Mouse (Mus musculus) MEL (cell line): Measurements from ENCODE around the gene Gm49342. TPM values are rescaled to one million over a fixed set of nuclear protein-coding genes. Genes with fewer than 3 reads are reported as not detected.

ENCODE experiments used
- DNase-seq: peaks from one replicate; pipeline ENCODE4 v3.0.0; 2011; ENCODE audit warnings: low read depth, low spot score
- H3K27ac ChIP-seq: 2 replicates; pipeline ENCODE4 v1.5.1; 2012; ENCODE audit warnings: low read depth, mild to moderate bottlenecking, control low read depth, low read length, moderate library complexity; ENCODE audit not compliant: control insufficient read depth
- H3K27me3 ChIP-seq, 2 experiments: fragments of 150-350 bp in 1 of 2; sonication (generic) in 1 of 2; 2 replicates each; pipeline ENCODE4 v1.6.1; 2012; ENCODE audit warnings: low read length in 2 of 2, mild to moderate bottlenecking in 2 of 2, improper control_type of control experiment in 1 of 2, moderate library complexity in 1 of 2; ENCODE audit not compliant: insufficient read depth in 2 of 2, control insufficient read depth in 1 of 2
- H3K36me3 ChIP-seq, 2 experiments: 2 replicates each; pipeline ENCODE4 v1.6.1; 2012 to 2014; ENCODE audit warnings: low read length in 2 of 2, improper control_type of control experiment in 1 of 2, inconsistent platforms in 1 of 2, mild to moderate bottlenecking in 1 of 2; ENCODE audit not compliant: insufficient read depth in 2 of 2, control insufficient read depth in 1 of 2
- H3K4me1 ChIP-seq, 2 experiments: fragments of 150-350 bp in 1 of 2; sonication (generic) in 1 of 2; 2 replicates each; pipeline ENCODE4 v1.6.1; 2012; ENCODE audit warnings: low read length in 2 of 2, improper control_type of control experiment in 1 of 2, mild to moderate bottlenecking in 1 of 2; ENCODE audit not compliant: insufficient read depth in 2 of 2, control insufficient read depth in 1 of 2
- H3K4me3 ChIP-seq, 2 experiments: fragments of 150-350 bp in 1 of 2; sonication (generic) in 1 of 2; 2 replicates each; pipeline ENCODE4 v1.5.1; 2012; ENCODE audit warnings: low read depth in 2 of 2, low read length in 2 of 2, mild to moderate bottlenecking in 2 of 2, moderate library complexity in 2 of 2, control low read depth in 1 of 2, improper control_type of control experiment in 1 of 2; ENCODE audit not compliant: control insufficient read depth in 1 of 2, insufficient read depth in 1 of 2
- H3K79me2 ChIP-seq: 2 replicates; pipeline ENCODE4 v1.6.1; 2012; ENCODE audit warnings: mild to moderate bottlenecking, low read length, moderate library complexity; ENCODE audit not compliant: control insufficient read depth, poor library complexity, insufficient read depth
- H3K9ac ChIP-seq: 2 replicates; pipeline ENCODE4 v1.6.1; 2012; ENCODE audit warnings: low read depth, mild to moderate bottlenecking, control low read depth, low read length, moderate library complexity; ENCODE audit not compliant: control insufficient read depth, poor library complexity, severe bottlenecking
- H3K9me3 ChIP-seq: fragments of 150-350 bp; sonication (generic); replicated peaks from 2 replicates; pipeline ENCODE4 v1.6.1; 2012; ENCODE audit warnings: mild to moderate bottlenecking, low read length, improper control_type of control experiment, moderate library complexity; ENCODE audit not compliant: insufficient read depth
- CHD1 ChIP-seq: IDR thresholded peaks from 2 replicates; pipeline ENCODE4 v1.6.1; 2012; ENCODE audit warnings: low read depth, mild to moderate bottlenecking, inconsistent platforms, low read length, improper control_type of control experiment
- CHD2 ChIP-seq: IDR thresholded peaks from 2 replicates; pipeline ENCODE4 v1.6.1; 2011; ENCODE audit warnings: low read length, improper control_type of control experiment
- ELF1 ChIP-seq: IDR thresholded peaks from 2 replicates; pipeline ENCODE4 v1.6.1; 2014; ENCODE audit warnings: low read depth, mild to moderate bottlenecking, inconsistent platforms, low read length, improper control_type of control experiment, moderate library complexity
- GATA1 ChIP-seq: IDR thresholded peaks from 2 replicates; pipeline ENCODE4 v1.6.1; 2011; ENCODE audit warnings: low read depth, low read length, improper control_type of control experiment
- HCFC1 ChIP-seq: IDR thresholded peaks from 2 replicates; pipeline ENCODE4 v1.6.1; 2012; ENCODE audit warnings: low read depth, mild to moderate bottlenecking, inconsistent platforms, low read length, improper control_type of control experiment, moderate library complexity
- JUND ChIP-seq: IDR thresholded peaks from 2 replicates; pipeline ENCODE4 v1.6.1; 2011; ENCODE audit warnings: low read depth, mild to moderate bottlenecking, improper control_type of control experiment, low read length
- KAT2A ChIP-seq: conservative IDR thresholded peaks from 2 replicates; pipeline ENCODE4 v1.6.1; 2012; ENCODE audit warnings: low read depth, low read length, improper control_type of control experiment, inconsistent platforms
- MAZ ChIP-seq: IDR thresholded peaks from 2 replicates; pipeline ENCODE4 v1.6.1; 2012; ENCODE audit warnings: low read depth, mild to moderate bottlenecking, inconsistent platforms, low read length, improper control_type of control experiment
- MEF2A ChIP-seq: IDR thresholded peaks from 2 replicates; pipeline ENCODE4 v1.6.1; 2014; ENCODE audit warnings: low read depth, mild to moderate bottlenecking, inconsistent platforms, low read length, improper control_type of control experiment; ENCODE audit not compliant: poor library complexity, insufficient replicate concordance, severe bottlenecking; ENCODE audit errors: extremely low read depth
- MYC ChIP-seq: IDR thresholded peaks from 2 replicates; pipeline ENCODE4 v1.6.1; 2011; ENCODE audit warnings: low read depth, mild to moderate bottlenecking, low read length, improper control_type of control experiment, moderate library complexity
- NELFE ChIP-seq: IDR thresholded peaks from 2 replicates; pipeline ENCODE4 v1.6.1; 2011; ENCODE audit warnings: low read depth, low read length, improper control_type of control experiment
- POLR2A ChIP-seq, 2 experiments: IDR thresholded peaks; 2 replicates each; pipeline ENCODE4 v1.6.1; 2011 to 2012; ENCODE audit warnings: low read length in 2 of 2, mild to moderate bottlenecking in 2 of 2, control low read depth in 1 of 2, improper control_type of control experiment in 1 of 2, low read depth in 1 of 2, moderate library complexity in 1 of 2; ENCODE audit not compliant: control insufficient read depth in 1 of 2, insufficient read depth in 1 of 2, poor library complexity in 1 of 2
- SIN3A ChIP-seq: IDR thresholded peaks from 2 replicates; pipeline ENCODE4 v1.6.1; 2012; ENCODE audit warnings: low read length, improper control_type of control experiment, inconsistent platforms
- SMC3 ChIP-seq: IDR thresholded peaks from 2 replicates; pipeline ENCODE4 v1.6.1; 2011; ENCODE audit warnings: low read depth, low read length, improper control_type of control experiment
- ZMIZ1 ChIP-seq: IDR thresholded peaks from 2 replicates; pipeline ENCODE4 v1.6.1; 2012; ENCODE audit warnings: low read depth, mild to moderate bottlenecking, inconsistent platforms, low read length, improper control_type of control experiment, moderate library complexity
- polyA plus RNA-seq, 2 experiments: library from polyadenylated mRNA; stranded (reverse) in 1 of 2; unstranded in 1 of 2; fragments of >175 nt in 1 of 2; fragments of >200 nt in 1 of 2; gene quantifications; 2 replicates each; pipeline versions ENCODE4 v1.2.1 to v1.2.4; 2012; ENCODE audit warnings: low replicate concordance in 2 of 2, low read depth in 1 of 2; ENCODE audit not compliant: insufficient read length in 2 of 2, insufficient read depth in 1 of 2, missing spikeins in 1 of 2
- total RNA-seq: library from RNA; depleted of rRNA; stranded (reverse); fragments of 300-350 nt; gene quantifications from 2 replicates; pipeline ENCODE4 v1.2.3, GENCODE M21; 2012

Gm49342 gene
- total and polyA plus RNA-seq, 3 experiments, result 14.5 to 45.2 TPM; not detected in 1

GRCm38 (mm10) chr14:50969558-50970544, 25.5 kb downstream of the Gm49342 start:
- H3K4me3 ChIP-seq, result no peak overlapping the region
- no peak for DNase-seq
- H3K79me2 ChIP-seq, result no peaks in the 10 kb centered on the region
- no peaks in the 10 kb centered on the region for H3K36me3 ChIP-seq
- H3K27ac ChIP-seq, result no peak overlapping the region
- TF ChIP-seq SIN3A, result no peak
- TF ChIP-seq MAZ, result no peak
- TF ChIP-seq MYC, result no peak
- TF ChIP-seq CHD1, result no peak
- H3K4me1 ChIP-seq, result no peaks in the 10 kb centered on the region
- no peaks in the 10 kb centered on the region for H3K27me3 ChIP-seq
- no peaks in the 10 kb centered on the region for H3K9me3 ChIP-seq
- no peak overlapping the region for H3K9ac ChIP-seq

- Histone ChIP-seq H3K27ac (no peak overlapping the region), H3K27me3 (no peaks in the 10 kb centered on the region), H3K4me3 (no peak overlapping the region), H3K79me2 (no peaks in the 10 kb centered on the region), H3K9me3 (no peaks in the 10 kb centered on the region), H3K4me1 (no peaks in the 10 kb centered on the region), H3K36me3 (no peaks in the 10 kb centered on the region), H3K9ac (no peak overlapping the region)
- no peak for TF ChIP-seq ZMIZ1
- no peak for TF ChIP-seq MAZ
- no peak for TF ChIP-seq KAT2A
- no peak for TF ChIP-seq CHD2
- TF ChIP-seq POLR2A (IDR thresholded peaks at IDR 0.05; ENCODE audit: control insufficient read depth in 1 of 2, insufficient read depth in 1 of 2, low read depth in 1 of 2, low read length in 2 of 2, poor library complexity in 1 of 2), result no peak
- no peak for TF ChIP-seq GATA1
- no peak for TF ChIP-seq HCFC1
- no peak for TF ChIP-seq SMC3
- no peak for TF ChIP-seq JUND
- TF ChIP-seq MEF2A, result no peak
- TF ChIP-seq SIN3A, result no peak
- TF ChIP-seq NELFE, result no peak
- TF ChIP-seq ELF1, result no peak
- DNase-seq, result peak; percentile 44
Measured at GRCm38 (mm10) chr14:50970822-50971221, 26.5 kb downstream of the Gm49342 start.
